Comparison of ENCODE assay signal across 14 mouse cellular contexts in the genomic region with DNA sequence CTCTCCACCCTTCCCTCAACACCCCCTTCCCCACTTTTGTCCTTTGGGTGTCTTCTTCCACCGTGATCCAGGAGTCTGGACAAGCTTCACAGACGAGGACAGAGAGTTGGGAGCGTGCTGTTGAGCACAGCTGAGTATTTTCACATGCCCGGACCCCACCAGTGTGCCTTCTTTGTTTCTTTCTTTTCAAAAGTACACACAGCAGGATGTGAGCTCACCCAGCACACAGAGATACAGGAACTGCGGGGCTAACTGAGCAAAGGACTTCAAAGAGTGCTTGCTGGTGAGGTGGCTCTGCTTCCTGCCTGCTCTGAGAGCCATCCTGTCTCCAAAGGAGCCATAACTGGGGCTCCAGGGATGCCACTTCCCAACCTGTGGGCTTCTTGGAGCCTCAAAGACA. TPM values are rescaled to one million over a fixed set of nuclear protein-coding genes. Genes with fewer than 3 reads are reported as not detected.
DNase-seq lines count a peak whose midpoint lies in the region; ATAC-seq and TF ChIP-seq lines count a peak whose summit lies in the region.
"Had no signal": no experiment of that assay in that cellular context is flagged by ENCODE, and none has a peak within 500 bp of the region (broad histone marks: within the 10 kb centered on the region; RNA-seq: fewer than 3 reads in every experiment).

No protein-coding gene starts in this region.

- no peak for DNase-seq in lung, embryonic 14.5 days
- no peak for DNase-seq in lung, postnatal 0 days (ENCODE audit: low spot score)
- DNase-seq in right cerebral cortex, postnatal 25 days = no peak
- no peak for DNase-seq in kidney, postnatal 25 days
- DNase-seq: adrenal gland, postnatal 36 days; cerebellum, adult 9-11 months; kidney, adult 2 months; lung, postnatal 10 days had no signal

- H3K9me3 ChIP-seq in lung, embryonic 14.5 days (ENCODE audit: low read depth, low read length) = no peaks in the 10 kb centered on the region
- no peaks in the 10 kb centered on the region for H3K9me3 ChIP-seq in lung, postnatal 0 days (ENCODE audit: low read length)
- H3K9me3 ChIP-seq in intestine, embryonic 16.5 days (ENCODE audit: control insufficient read depth, low read length) = no peaks in the 10 kb centered on the region
- H3K9me3 ChIP-seq: forebrain, embryonic 13.5 days; limb, embryonic 15.5 days had no signal

- WGBS in lung, embryonic 14.5 days = 64% methylated on average over 5 of the region's 5 CpGs
- 41% methylated on average over 5 of the region's 5 CpGs for WGBS in lung, postnatal 0 days
- WGBS in bone marrow, adult 2 months = 68% methylated on average over 5 of the region's 5 CpGs
- 59% methylated on average over 5 of the region's 5 CpGs for WGBS in small intestine, adult 2 months
- WGBS in intestine, embryonic 16.5 days = 73% methylated on average over 5 of the region's 5 CpGs

- TF ChIP-seq POLR2A in bone marrow, adult 2 months (IDR thresholded peaks at IDR 0.05; ENCODE audit: borderline replicate concordance, control insufficient read depth, low read depth, low read length) = no peak
- TF ChIP-seq POLR2A in small intestine, adult 2 months (IDR thresholded peaks at IDR 0.05; ENCODE audit: low read depth, low read length) = no peak

- no peaks in the 10 kb centered on the region for H3K4me1 ChIP-seq in lung, embryonic 14.5 days (ENCODE audit: insufficient read depth)
- H3K4me1 ChIP-seq in lung, postnatal 0 days (ENCODE audit: insufficient read depth, low read depth, low read length) = no peaks in the 10 kb centered on the region
- peaks cover 3% of the 10 kb centered on the region; the same call in 1 of the 2 replicates for H3K4me1 ChIP-seq in bone marrow, adult 2 months (ENCODE audit: control insufficient read depth, insufficient read depth, low read length)
- H3K4me1 ChIP-seq in small intestine, adult 2 months (ENCODE audit: control insufficient read depth, insufficient read depth, insufficient read length, low read length) = no peaks in the 10 kb centered on the region
- no peaks in the 10 kb centered on the region for H3K4me1 ChIP-seq in intestine, embryonic 16.5 days (ENCODE audit: control insufficient read depth, insufficient read depth, low read length)
- H3K4me1 ChIP-seq: forebrain, embryonic 13.5 days; limb, embryonic 15.5 days had no signal

- no peak for TF ChIP-seq CTCF in lung, embryonic 14.5 days (IDR thresholded peaks at IDR 0.05; ENCODE audit: low read depth)
- no peak for TF ChIP-seq CTCF in lung, postnatal 0 days (IDR thresholded peaks at IDR 0.05)
- TF ChIP-seq CTCF in bone marrow, adult 2 months (IDR thresholded peaks at IDR 0.05; ENCODE audit: control insufficient read depth, insufficient read depth, low read length) = no peak
- TF ChIP-seq CTCF in small intestine, adult 2 months (IDR thresholded peaks at IDR 0.05; ENCODE audit: extremely low read depth, insufficient read length, insufficient replicate concordance, low read depth, low read length) = no peak

- no peaks in the 10 kb centered on the region for H3K36me3 ChIP-seq in lung, embryonic 14.5 days (ENCODE audit: insufficient read depth)
- H3K36me3 ChIP-seq in lung, postnatal 0 days (ENCODE audit: insufficient read depth, low read length) = no peaks in the 10 kb centered on the region
- H3K36me3 ChIP-seq in small intestine, adult 2 months (ENCODE audit: control insufficient read depth, insufficient read depth, low read length) = no peaks in the 10 kb centered on the region
- H3K36me3 ChIP-seq in intestine, embryonic 16.5 days (ENCODE audit: control insufficient read depth, insufficient read depth, low read length) = no peaks in the 10 kb centered on the region
- H3K36me3 ChIP-seq: limb, embryonic 15.5 days had no signal

- no peak for ATAC-seq in lung, embryonic 14.5 days (ENCODE audit: insufficient read depth)
- no peak; the same call in 1 of the 2 replicates for ATAC-seq in lung, postnatal 0 days
- no peak for ATAC-seq in intestine, embryonic 16.5 days
- ATAC-seq: forebrain, embryonic 13.5 days had no signal

- no peak for TF ChIP-seq EP300 in lung, postnatal 0 days (IDR thresholded peaks at IDR 0.05)

- H3K27ac ChIP-seq in lung, embryonic 14.5 days (ENCODE audit: low read depth) = peak overlapping the region; percentile 24; the same call in 1 of the 2 replicates
- H3K27ac ChIP-seq in lung, postnatal 0 days (ENCODE audit: low read length) = no peak overlapping the region
- peak overlapping the region; percentile 44; the same call in 1 of the 2 replicates for H3K27ac ChIP-seq in bone marrow, adult 2 months (ENCODE audit: control insufficient read depth, insufficient read depth, low read depth, low read length, poor library complexity)
- H3K27ac ChIP-seq in small intestine, adult 2 months (ENCODE audit: insufficient read depth, low read depth, low read length) = peak overlapping the region; percentile 63
- no peak overlapping the region for H3K27ac ChIP-seq in intestine, embryonic 16.5 days (ENCODE audit: low read length)
- H3K27ac ChIP-seq: forebrain, embryonic 13.5 days; hindbrain, embryonic 14.5 days; limb, embryonic 15.5 days had no signal

- no peaks in the 10 kb centered on the region for H3K27me3 ChIP-seq in lung, embryonic 14.5 days (ENCODE audit: insufficient read depth, low read length)
- no peaks in the 10 kb centered on the region for H3K27me3 ChIP-seq in lung, postnatal 0 days (replicated peaks; ENCODE audit: insufficient read depth, low read length)
- no peaks in the 10 kb centered on the region for H3K27me3 ChIP-seq in small intestine, adult 2 months (ENCODE audit: control insufficient read depth, insufficient read depth, low read length)
- H3K27me3 ChIP-seq in intestine, embryonic 16.5 days (replicated peaks; ENCODE audit: control insufficient read depth, insufficient read depth, low read length) = no peaks in the 10 kb centered on the region
- H3K27me3 ChIP-seq: forebrain, embryonic 13.5 days; limb, embryonic 15.5 days had no signal

- no peak overlapping the region for H3K4me3 ChIP-seq in lung, embryonic 14.5 days (ENCODE audit: low read depth, low read length)
- no peak overlapping the region for H3K4me3 ChIP-seq in lung, postnatal 0 days (ENCODE audit: low read depth, low read length)
- H3K4me3 ChIP-seq in bone marrow, adult 2 months (replicated peaks; ENCODE audit: control insufficient read depth, low read depth, low read length) = no peak overlapping the region
- H3K4me3 ChIP-seq in small intestine, adult 2 months (ENCODE audit: low read depth, low read length) = no peak overlapping the region
- H3K4me3 ChIP-seq in intestine, embryonic 16.5 days (ENCODE audit: low read length) = no peak overlapping the region
- H3K4me3 ChIP-seq: forebrain, embryonic 13.5 days; limb, embryonic 15.5 days had no signal

- no peak overlapping the region for H3K4me2 ChIP-seq in lung, embryonic 14.5 days
- H3K4me2 ChIP-seq in lung, postnatal 0 days (replicated peaks; ENCODE audit: low read depth, low read length) = no peak overlapping the region
- no peak overlapping the region for H3K4me2 ChIP-seq in intestine, embryonic 16.5 days (ENCODE audit: low read depth, low read length)
- H3K4me2 ChIP-seq: forebrain, embryonic 13.5 days; hindbrain, embryonic 14.5 days; limb, embryonic 15.5 days had no signal

- H3K9ac ChIP-seq in lung, embryonic 14.5 days = no peak overlapping the region
- H3K9ac ChIP-seq in lung, postnatal 0 days (replicated peaks; ENCODE audit: low read depth) = no peak overlapping the region
- no peak overlapping the region for H3K9ac ChIP-seq in intestine, embryonic 16.5 days (ENCODE audit: low read depth, low read length)
- H3K9ac ChIP-seq: forebrain, embryonic 13.5 days; hindbrain, embryonic 14.5 days; limb, embryonic 15.5 days had no signal

RNA-seq across cellular contexts. Expression of gene Prkcq, which starts 32.3 kb away (rescaled TPM):
- 1.4 and 1.8 TPM in 2 replicates for polyA plus RNA-seq in lung, embryonic 14.5 days (2014; fragmentation: Nextera tagmentation; extraction: Ambion mirVana)
- polyA plus RNA-seq in lung, postnatal 0 days (2015; fragmentation: Nextera tagmentation; extraction: Ambion mirVana) = 2.2 and 2.7 TPM in 2 replicates
- 12.8 and 25.8 TPM in 2 replicates for polyA plus RNA-seq in bone marrow, adult 2 months (2011; ENCODE audit: insufficient read depth, insufficient read length, low replicate concordance, missing spikeins)
- 1.0 and 1.1 TPM in 2 replicates for polyA plus RNA-seq in small intestine, adult 2 months (2012; rRNA removed)
- 1.3 and 1.5 TPM in 2 replicates for polyA plus RNA-seq in intestine, embryonic 16.5 days (2015; fragmentation: Nextera tagmentation; extraction: Ambion mirVana)

Comparison
In these comparisons a context has a peak if more than half of its experiments do, and no peak if none do; other contexts are left out.
1. H3K27ac ChIP-seq: peak in lung, embryonic 14.5 days (single experiment), bone marrow, adult 2 months (single experiment) and small intestine, adult 2 months (single experiment); none in lung, postnatal 0 days (single experiment) and intestine, embryonic 16.5 days (single experiment).